24 mouse cellular contexts compared by ENCODE assay signal in genomic region chr8:69874654-69875053, GRCm38 (mm10). TPM values are rescaled to one million over a fixed set of nuclear protein-coding genes. Genes with fewer than 3 reads are reported as not detected.
DNase-seq lines count a peak whose midpoint lies in the region; ATAC-seq lines count a peak whose summit lies in the region.
"Had no signal": no experiment of that assay in that cellular context is flagged by ENCODE, and none has a peak within 500 bp of the region (broad histone marks: within the 10 kb centered on the region; RNA-seq: fewer than 3 reads in every experiment).

No protein-coding gene starts in this region.

- no peak overlapping the region for H3K27ac ChIP-seq in embryonic facial prominence, embryonic 13.5 days
- H3K27ac ChIP-seq in embryonic facial prominence, embryonic 10.5 days (replicated peaks): no peak overlapping the region
- no peak overlapping the region for H3K27ac ChIP-seq in hindbrain, embryonic 14.5 days
- no peak overlapping the region for H3K27ac ChIP-seq in midbrain, embryonic 16.5 days (ENCODE audit: low read length)
- H3K27ac ChIP-seq: embryonic facial prominence, embryonic 15.5 days; forebrain, embryonic 13.5 days; heart, embryonic 10.5 days; hindbrain, embryonic 13.5 days; left cerebral cortex, adult 2 months; limb, embryonic 13.5 days; liver, embryonic 13.5 days; macrophage; neural tube, embryonic 15.5 days had no signal

- no peak overlapping the region for H3K4me2 ChIP-seq in embryonic facial prominence, embryonic 13.5 days
- H3K4me2 ChIP-seq in hindbrain, embryonic 14.5 days (replicated peaks): no peak overlapping the region
- H3K4me2 ChIP-seq in midbrain, embryonic 16.5 days (ENCODE audit: low read length): no peak overlapping the region
- H3K4me2 ChIP-seq: embryonic facial prominence, embryonic 15.5 days; forebrain, embryonic 13.5 days; hindbrain, embryonic 13.5 days; limb, embryonic 13.5 days; liver, embryonic 13.5 days; midbrain, embryonic 11.5 days; neural tube, embryonic 15.5 days had no signal

- no peaks in the 10 kb centered on the region for H3K4me1 ChIP-seq in embryonic facial prominence, embryonic 13.5 days
- 0 out of 2 replicates have a peak, but pooled peaks cover 8% of the 10 kb centered on the region for H3K4me1 ChIP-seq in embryonic facial prominence, embryonic 10.5 days
- no peaks in the 10 kb centered on the region for H3K4me1 ChIP-seq in hindbrain, embryonic 14.5 days (replicated peaks; ENCODE audit: control insufficient read depth, insufficient read depth, low read length)
- no peaks in the 10 kb centered on the region; the same call in 1 of the 2 replicates for H3K4me1 ChIP-seq in midbrain, embryonic 16.5 days (ENCODE audit: control insufficient read depth, insufficient read depth, low read length)
- H3K4me1 ChIP-seq: embryonic facial prominence, embryonic 15.5 days; forebrain, embryonic 13.5 days; heart, embryonic 10.5 days; liver, embryonic 13.5 days had no signal

- no peak for DNase-seq in embryonic facial prominence, embryonic 10.5 days (ENCODE audit: low spot score)
- peak; percentile 84 for DNase-seq in 3134 (ENCODE audit: extremely low read depth, insufficient read length, low spot score)
- peak; percentile 69 for DNase-seq in gastrocnemius, adult 18-20 months (ENCODE audit: low spot score)
- peak; percentile 83 for DNase-seq in gastrocnemius, postnatal 25 days
- no peak for DNase-seq in natural killer cell, adult 2 months (ENCODE audit: low spot score in 2 of 2)
- DNase-seq in hindbrain, embryonic 14.5 days (ENCODE audit: low spot score): no peak
- DNase-seq: heart, adult 11 months; liver, embryonic 13.5 days had no signal

- H3K36me3 ChIP-seq in embryonic facial prominence, embryonic 13.5 days: no peaks in the 10 kb centered on the region
- H3K36me3 ChIP-seq in embryonic facial prominence, embryonic 10.5 days (replicated peaks): no peaks in the 10 kb centered on the region
- peaks cover 24% of the 10 kb centered on the region for H3K36me3 ChIP-seq in hindbrain, embryonic 14.5 days (replicated peaks; ENCODE audit: control insufficient read depth, insufficient read depth)
- no peaks in the 10 kb centered on the region for H3K36me3 ChIP-seq in midbrain, embryonic 16.5 days (ENCODE audit: control insufficient read depth, insufficient read depth, low read length)
- H3K36me3 ChIP-seq: embryonic facial prominence, embryonic 15.5 days; heart, embryonic 10.5 days; limb, embryonic 13.5 days; liver, embryonic 13.5 days had no signal

- peak overlapping the region; percentile 11; the same call in 1 of the 2 replicates for H3K9ac ChIP-seq in embryonic facial prominence, embryonic 13.5 days
- H3K9ac ChIP-seq in hindbrain, embryonic 14.5 days: no peak overlapping the region
- H3K9ac ChIP-seq in midbrain, embryonic 16.5 days (ENCODE audit: low read depth, low read length): no peak overlapping the region
- H3K9ac ChIP-seq: embryonic facial prominence, embryonic 15.5 days; forebrain, embryonic 13.5 days; hindbrain, embryonic 13.5 days; limb, embryonic 13.5 days; liver, embryonic 13.5 days; neural tube, embryonic 15.5 days had no signal

- 78% methylated on average over 13 of the region's 13 CpGs for WGBS in embryonic facial prominence, embryonic 13.5 days
- 84% methylated on average over 13 of the region's 13 CpGs for WGBS in embryonic facial prominence, embryonic 10.5 days
- WGBS in hindbrain, embryonic 14.5 days: 85% methylated on average over 13 of the region's 13 CpGs
- WGBS in midbrain, embryonic 16.5 days: 85% methylated on average over 13 of the region's 13 CpGs

- H3K9me3 ChIP-seq in embryonic facial prominence, embryonic 13.5 days: no peaks in the 10 kb centered on the region
- H3K9me3 ChIP-seq in embryonic facial prominence, embryonic 10.5 days: no peaks in the 10 kb centered on the region
- no peaks in the 10 kb centered on the region for H3K9me3 ChIP-seq in hindbrain, embryonic 14.5 days (ENCODE audit: control insufficient read depth, low read length)
- H3K9me3 ChIP-seq in midbrain, embryonic 16.5 days (replicated peaks; ENCODE audit: control insufficient read depth, low read length, poor library complexity, severe bottlenecking): no peaks in the 10 kb centered on the region
- H3K9me3 ChIP-seq: embryonic facial prominence, embryonic 15.5 days; forebrain, embryonic 13.5 days; heart, embryonic 10.5 days; hindbrain, embryonic 13.5 days; limb, embryonic 13.5 days; liver, embryonic 13.5 days; neural tube, embryonic 15.5 days had no signal

- no peak for ATAC-seq in embryonic facial prominence, embryonic 13.5 days (ENCODE audit: insufficient number of reproducible peaks, insufficient read depth, low FRiP score, low TSS enrichment, low read depth)
- ATAC-seq in hindbrain, embryonic 14.5 days (ENCODE audit: low FRiP score): no peak
- no peak for ATAC-seq in midbrain, embryonic 16.5 days
- ATAC-seq: forebrain, embryonic 13.5 days; intestine, postnatal 0 days; lung, postnatal 0 days had no signal

- peaks cover 38% of the 10 kb centered on the region for H3K27me3 ChIP-seq in embryonic facial prominence, embryonic 13.5 days
- H3K27me3 ChIP-seq in embryonic facial prominence, embryonic 10.5 days (replicated peaks; ENCODE audit: low read depth, poor library complexity, severe bottlenecking): peaks cover 61% of the 10 kb centered on the region
- H3K27me3 ChIP-seq in hindbrain, embryonic 14.5 days (ENCODE audit: control insufficient read depth, insufficient read depth, low read length): peaks cover 6% of the 10 kb centered on the region
- peaks cover 5% of the 10 kb centered on the region for H3K27me3 ChIP-seq in midbrain, embryonic 16.5 days (ENCODE audit: control insufficient read depth, insufficient read depth, low read depth, low read length)

- no peak overlapping the region for H3K4me3 ChIP-seq in embryonic facial prominence, embryonic 13.5 days
- no peak overlapping the region for H3K4me3 ChIP-seq in embryonic facial prominence, embryonic 10.5 days
- no peak overlapping the region for H3K4me3 ChIP-seq in hindbrain, embryonic 14.5 days (replicated peaks; ENCODE audit: low read length)
- H3K4me3 ChIP-seq in midbrain, embryonic 16.5 days (ENCODE audit: low read depth, low read length): no peak overlapping the region
- H3K4me3 ChIP-seq: embryonic facial prominence, embryonic 15.5 days; forebrain, embryonic 13.5 days; heart, embryonic 10.5 days; hindbrain, embryonic 13.5 days; left cerebral cortex, adult 2 months; limb, embryonic 13.5 days; liver, embryonic 13.5 days; neural tube, embryonic 15.5 days had no signal

RNA-seq across cellular contexts. Expression of gene Cilp2, which starts 12.8 kb away (rescaled TPM):
- polyA plus RNA-seq in embryonic facial prominence, embryonic 13.5 days (2015; fragmentation: Nextera tagmentation; extraction: Ambion mirVana): 0.96 and 1.1 TPM in 2 replicates
- 0.39 and 0.54 TPM in 2 replicates for polyA plus RNA-seq in embryonic facial prominence, embryonic 10.5 days (2016; fragmentation: Nextera tagmentation; extraction: Ambion mirVana)
- total RNA-seq in gastrocnemius, adult 18-20 months (2021): 1 to 10 TPM; 2.5 to 2.7 TPM
- total RNA-seq in gastrocnemius, postnatal 25 days (2021): 10 to 100 TPM in 1 of 2 experiments, 1 to 10 TPM in 1; 4.0 to 13.6 TPM
- 4.1 and 4.2 TPM in 2 replicates for polyA plus RNA-seq in hindbrain, embryonic 14.5 days (2014; fragmentation: Nextera tagmentation; extraction: Ambion mirVana)
- 6.3 and 6.6 TPM in 2 replicates for polyA plus RNA-seq in midbrain, embryonic 16.5 days (2015; fragmentation: Nextera tagmentation; extraction: Ambion mirVana)
- total RNA-seq: adrenal gland, postnatal 25 days; common myeloid progenitor, adult 5-6 weeks had no signal
- polyA plus RNA-seq: macrophage had no signal

RNA-seq across cellular contexts. Expression of gene Tssk6, which starts 27.3 kb away (rescaled TPM):
- 4.5 and 4.7 TPM in 2 replicates for polyA plus RNA-seq in embryonic facial prominence, embryonic 13.5 days (2015; fragmentation: Nextera tagmentation; extraction: Ambion mirVana)
- polyA plus RNA-seq in embryonic facial prominence, embryonic 10.5 days (2016; fragmentation: Nextera tagmentation; extraction: Ambion mirVana): 4.4 and 4.8 TPM in 2 replicates
- total RNA-seq in gastrocnemius, adult 18-20 months (2021): not detected
- not detected for total RNA-seq in gastrocnemius, postnatal 25 days (2021)
- 4.6 and 4.7 TPM in 2 replicates for polyA plus RNA-seq in hindbrain, embryonic 14.5 days (2014; fragmentation: Nextera tagmentation; extraction: Ambion mirVana)
- 3.0 and 3.5 TPM in 2 replicates for polyA plus RNA-seq in midbrain, embryonic 16.5 days (2015; fragmentation: Nextera tagmentation; extraction: Ambion mirVana)
- total RNA-seq: common myeloid progenitor, adult 5-6 weeks; midbrain, postnatal 0 days had no signal

RNA-seq across cellular contexts. Expression of gene Ndufa13, which starts 27.7 kb away (rescaled TPM):
- 178 and 184 TPM in 2 replicates for polyA plus RNA-seq in embryonic facial prominence, embryonic 13.5 days (2015; fragmentation: Nextera tagmentation; extraction: Ambion mirVana)
- 159 and 164 TPM in 2 replicates for polyA plus RNA-seq in embryonic facial prominence, embryonic 10.5 days (2016; fragmentation: Nextera tagmentation; extraction: Ambion mirVana)
- 100 to 1,000 TPM; 347 to 364 TPM for total RNA-seq in gastrocnemius, adult 18-20 months (2021)
- total RNA-seq in gastrocnemius, postnatal 25 days (2021): 100 to 1,000 TPM; 338 to 343 TPM
- 201 and 213 TPM in 2 replicates for polyA plus RNA-seq in hindbrain, embryonic 14.5 days (2014; fragmentation: Nextera tagmentation; extraction: Ambion mirVana)
- 172 TPM in 2 replicates for polyA plus RNA-seq in midbrain, embryonic 16.5 days (2015; fragmentation: Nextera tagmentation; extraction: Ambion mirVana)

RNA-seq across cellular contexts. Expression of gene Yjefn3, which starts 27.9 kb away (rescaled TPM):
- polyA plus RNA-seq in embryonic facial prominence, embryonic 13.5 days (2015; fragmentation: Nextera tagmentation; extraction: Ambion mirVana): 3.6 TPM in 2 replicates
- 4.2 and 4.3 TPM in 2 replicates for polyA plus RNA-seq in embryonic facial prominence, embryonic 10.5 days (2016; fragmentation: Nextera tagmentation; extraction: Ambion mirVana)
- 1 to 10 TPM; 8.3 to 9.7 TPM for total RNA-seq in gastrocnemius, adult 18-20 months (2021)
- 1 to 10 TPM; 5.6 to 6.9 TPM for total RNA-seq in gastrocnemius, postnatal 25 days (2021)
- 11.0 and 12.3 TPM in 2 replicates for polyA plus RNA-seq in hindbrain, embryonic 14.5 days (2014; fragmentation: Nextera tagmentation; extraction: Ambion mirVana)
- 12.0 and 12.3 TPM in 2 replicates for polyA plus RNA-seq in midbrain, embryonic 16.5 days (2015; fragmentation: Nextera tagmentation; extraction: Ambion mirVana)
- total RNA-seq: common myeloid progenitor, adult 5-6 weeks had no signal
- polyA plus RNA-seq: macrophage had no signal

RNA-seq across cellular contexts. Expression of gene Pbx4, which starts 42.4 kb away (rescaled TPM):
- 8.7 and 9.7 TPM in 2 replicates for polyA plus RNA-seq in embryonic facial prominence, embryonic 13.5 days (2015; fragmentation: Nextera tagmentation; extraction: Ambion mirVana)
- polyA plus RNA-seq in embryonic facial prominence, embryonic 10.5 days (2016; fragmentation: Nextera tagmentation; extraction: Ambion mirVana): 17.1 and 18.0 TPM in 2 replicates
- not detected for total RNA-seq in gastrocnemius, adult 18-20 months (2021)
- total RNA-seq in gastrocnemius, postnatal 25 days (2021): not detected
- 52.9 and 59.7 TPM in 2 replicates for polyA plus RNA-seq in hindbrain, embryonic 14.5 days (2014; fragmentation: Nextera tagmentation; extraction: Ambion mirVana)
- polyA plus RNA-seq in midbrain, embryonic 16.5 days (2015; fragmentation: Nextera tagmentation; extraction: Ambion mirVana): 58.9 and 65.7 TPM in 2 replicates

Comparison
In these comparisons a context has a peak if more than half of its experiments do, and no peak if none do; other contexts are left out.
1. DNase-seq: peak in 3134 (single experiment), gastrocnemius, adult 18-20 months (single experiment) and gastrocnemius, postnatal 25 days (single experiment); none in embryonic facial prominence, embryonic 10.5 days (single experiment), natural killer cell, adult 2 months (0 of 2) and hindbrain, embryonic 14.5 days (single experiment).